Mouse (Mus musculus) midbrain, embryonic 15.5 days (tissue): Measurements from ENCODE around the gene Wdr3. TPM values are rescaled to one million over a fixed set of nuclear protein-coding genes. Genes with fewer than 3 reads are reported as not detected.

ENCODE experiments used
- ATAC-seq: fragments of 200-750 bp; cut with Nextera tagmentation; replicated peaks from 2 replicates; pipeline ENCODE4 v1.8.0; 2017; ENCODE audit warnings: moderate TSS enrichment
- H3K27ac ChIP-seq: fragments of 300-500 bp; sonication (generic); 2 replicates; pipeline ENCODE4 v1.5.1; 2015; ENCODE audit warnings: mild to moderate bottlenecking, inconsistent platforms
- H3K27me3 ChIP-seq: fragments of 300-500 bp; sonication (generic); replicated peaks from 2 replicates; pipeline ENCODE4 v1.6.1; 2015; ENCODE audit warnings: inconsistent platforms
- H3K36me3 ChIP-seq: fragments of 300-500 bp; sonication (generic); replicated peaks from 2 replicates; pipeline ENCODE4 v1.6.1; 2015; ENCODE audit warnings: inconsistent platforms
- H3K4me1 ChIP-seq: fragments of 300-500 bp; sonication (generic); 2 replicates; pipeline ENCODE4 v1.6.1; 2015; ENCODE audit warnings: inconsistent platforms
- H3K4me2 ChIP-seq: fragments of 300-500 bp; sonication (generic); 2 replicates; pipeline ENCODE4 v1.6.1; 2015; ENCODE audit warnings: inconsistent platforms, mild to moderate bottlenecking, moderate library complexity
- H3K4me3 ChIP-seq: fragments of 300-500 bp; sonication (generic); 2 replicates; pipeline ENCODE4 v1.5.1; 2015; ENCODE audit warnings: mild to moderate bottlenecking, inconsistent platforms
- H3K9ac ChIP-seq: fragments of 300-500 bp; sonication (generic); 2 replicates; pipeline ENCODE4 v1.6.1; 2015; ENCODE audit warnings: mild to moderate bottlenecking, inconsistent platforms
- H3K9me3 ChIP-seq: fragments of 300-500 bp; sonication (generic); 2 replicates; pipeline ENCODE4 v1.6.1; 2016; ENCODE audit warnings: inconsistent platforms
- WGBS: fragments of 180-500 bp; shearing (Covaris S2); methylation state at CpG from one replicate; pipeline ENCODE4 v1.1.7; 2015; ENCODE audit warnings: mixed read lengths; 5-methylcytosine and 5-hydroxymethylcytosine counted together
- polyA plus RNA-seq: library from polyadenylated mRNA; unstranded; fragments of >200 nt; fragmentation: Nextera tagmentation; extraction: Ambion mirVana; gene quantifications from 2 replicates; pipeline ENCODE4 v1.2.1, GENCODE M21; 2015

Wdr3 gene
- polyA plus RNA-seq: 36.6 and 44.3 TPM in 2 replicates

GRCm38 (mm10) chr3:100162315-100163105 lies at the start of gene Wdr3, which contains the start of gene Gdap2:
Gene Wdr3, minus strand, starts transcription at chr3:100162407.
Gene Gdap2, plus strand, starts transcription at chr3:100162381.
- under 1% methylated on average over 55 of the region's 55 CpGs for WGBS
- peak; percentile 99 for ATAC-seq
- Histone ChIP-seq H3K4me3 (peak within 1 kb of the TSS; percentile 95), H3K4me2 (peak within 1 kb of the TSS; percentile 82), H3K27me3 (no peaks in the 10 kb centered on the region), H3K9me3 (no peaks in the 10 kb centered on the region), H3K36me3 (peaks cover 15% of the 10 kb centered on the region), H3K9ac (peak within 1 kb of the TSS; percentile 97), H3K27ac (peak within 1 kb of the TSS; percentile 95), H3K4me1 (peaks cover 21% of the 10 kb centered on the region)

- H3K9ac ChIP-seq: no peak overlapping the region
- H3K4me2 ChIP-seq: no peak overlapping the region
- no peaks in the 10 kb centered on the region for H3K9me3 ChIP-seq
- H3K27ac ChIP-seq: no peak overlapping the region
- H3K36me3 ChIP-seq: peaks cover 35% of the 10 kb centered on the region
- H3K4me1 ChIP-seq: no peaks in the 10 kb centered on the region
- no peak overlapping the region for H3K4me3 ChIP-seq
- no peaks in the 10 kb centered on the region for H3K27me3 ChIP-seq
- 64% methylated on average over 1 of the region's 1 CpGs for WGBS
- no peak for ATAC-seq
Observed at GRCm38 (mm10) chr3:100206973-100207372, 44.8 kb upstream of the Wdr3 start.

- Histone ChIP-seq H3K4me2 (no peak overlapping the region), H3K36me3 (peaks cover 44% of the 10 kb centered on the region), H3K9me3 (no peaks in the 10 kb centered on the region), H3K27ac (no peak overlapping the region), H3K4me1 (no peaks in the 10 kb centered on the region), H3K27me3 (no peaks in the 10 kb centered on the region), H3K9ac (no peak overlapping the region), H3K4me3 (no peak overlapping the region)
- 94% methylated on average over 7 of the region's 7 CpGs for WGBS
- no peak for ATAC-seq
Observed at GRCm38 (mm10) chr3:100201554-100201953, 39.3 kb upstream of the Wdr3 start.

GRCm38 (mm10) chr3:100194210-100194609 lies 32.0 kb upstream of the Wdr3 start:
- no peaks in the 10 kb centered on the region for H3K27me3 ChIP-seq
- ATAC-seq: no peak
- peaks cover 48% of the 10 kb centered on the region for H3K36me3 ChIP-seq
- H3K4me3 ChIP-seq: no peak overlapping the region
- H3K9ac ChIP-seq: no peak overlapping the region
- H3K4me1 ChIP-seq: no peaks in the 10 kb centered on the region
- no peaks in the 10 kb centered on the region for H3K9me3 ChIP-seq
- no peak overlapping the region for H3K27ac ChIP-seq
- WGBS: 79% methylated on average over 5 of the region's 5 CpGs
- H3K4me2 ChIP-seq: no peak overlapping the region

DNA sequence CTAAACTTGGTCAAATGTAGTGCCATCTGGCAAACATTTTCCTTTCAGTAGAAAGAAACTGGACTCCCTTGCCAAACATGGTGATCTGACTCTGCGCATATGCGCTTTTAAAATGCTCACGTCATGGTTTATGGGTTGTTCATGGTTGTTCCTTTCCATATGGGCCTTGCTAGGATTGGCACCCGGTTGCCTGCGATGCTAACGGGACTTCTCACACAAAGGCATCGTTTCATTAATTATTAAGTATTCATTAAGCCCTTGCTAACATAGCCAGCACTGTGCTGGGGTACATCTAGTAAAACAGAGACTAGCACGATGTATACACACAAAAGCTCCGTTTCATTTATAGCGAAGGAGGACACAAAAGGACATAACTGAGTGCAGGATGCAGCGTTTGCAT lies 27.7 kb upstream of the Wdr3 start:
- 78% methylated on average over 11 of the region's 11 CpGs for WGBS
- Histone ChIP-seq H3K9me3 (no peaks in the 10 kb centered on the region), H3K4me3 (no peak overlapping the region), H3K36me3 (peaks cover 45% of the 10 kb centered on the region), H3K9ac (no peak overlapping the region), H3K4me1 (no peaks in the 10 kb centered on the region), H3K27ac (no peak overlapping the region), H3K27me3 (no peaks in the 10 kb centered on the region), H3K4me2 (no peak overlapping the region)
- peak; percentile 64 for ATAC-seq

DNA sequence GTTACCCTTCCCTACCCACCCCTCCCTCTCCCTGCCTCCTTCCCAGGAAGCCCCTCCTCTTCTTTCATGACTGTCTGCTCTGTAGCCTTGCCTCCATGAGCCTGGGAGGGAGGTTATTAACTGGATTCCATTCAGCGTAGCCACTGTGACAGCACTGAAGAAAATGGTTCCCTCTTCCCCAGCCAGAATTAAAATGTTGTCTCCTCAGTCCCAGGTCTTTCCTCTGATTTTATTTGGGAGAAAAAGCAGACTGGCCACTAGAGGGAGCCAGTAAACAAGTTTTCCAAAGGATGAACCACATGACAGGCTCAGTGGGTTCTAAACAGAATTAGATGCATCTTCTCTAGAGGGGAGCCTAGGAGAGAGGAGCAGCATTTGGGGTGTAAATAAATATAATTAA lies 27.2 kb upstream of the Wdr3 start:
- H3K36me3 ChIP-seq: peaks cover 45% of the 10 kb centered on the region
- ATAC-seq: peak; percentile 90
- no peak overlapping the region for H3K4me2 ChIP-seq

GRCm38 (mm10) chr3:100180471-100180870 lies 18.3 kb upstream of the Wdr3 start:
- Histone ChIP-seq H3K4me1 (no peaks in the 10 kb centered on the region), H3K36me3 (peaks cover 61% of the 10 kb centered on the region; the same call in 1 of the 2 replicates), H3K4me2 (no peak overlapping the region), H3K9me3 (no peaks in the 10 kb centered on the region), H3K27ac (no peak overlapping the region), H3K27me3 (no peaks in the 10 kb centered on the region), H3K9ac (no peak overlapping the region), H3K4me3 (no peak overlapping the region)
- WGBS: 92% methylated on average over 3 of the region's 3 CpGs
- no peak for ATAC-seq

More for the DNA sequence above, 27.2 kb upstream of the Wdr3 start:
- Histone ChIP-seq H3K4me3 (no peak overlapping the region), H3K27ac (no peak overlapping the region), H3K27me3 (no peaks in the 10 kb centered on the region), H3K4me1 (no peaks in the 10 kb centered on the region), H3K9ac (no peak overlapping the region), H3K9me3 (no peaks in the 10 kb centered on the region)
- 43% methylated on average over 1 of the region's 1 CpGs for WGBS

GRCm38 (mm10) chr3:100176031-100176430 lies 13.8 kb upstream of the Wdr3 start:
- Histone ChIP-seq H3K9me3 (no peaks in the 10 kb centered on the region), H3K27me3 (no peaks in the 10 kb centered on the region), H3K4me1 (no peaks in the 10 kb centered on the region), H3K36me3 (peaks cover 61% of the 10 kb centered on the region; the same call in 1 of the 2 replicates), H3K4me3 (no peak overlapping the region), H3K27ac (no peak overlapping the region), H3K9ac (no peak overlapping the region), H3K4me2 (no peak overlapping the region)
- WGBS: 89% methylated on average over 2 of the region's 2 CpGs
- no peak for ATAC-seq

DNA sequence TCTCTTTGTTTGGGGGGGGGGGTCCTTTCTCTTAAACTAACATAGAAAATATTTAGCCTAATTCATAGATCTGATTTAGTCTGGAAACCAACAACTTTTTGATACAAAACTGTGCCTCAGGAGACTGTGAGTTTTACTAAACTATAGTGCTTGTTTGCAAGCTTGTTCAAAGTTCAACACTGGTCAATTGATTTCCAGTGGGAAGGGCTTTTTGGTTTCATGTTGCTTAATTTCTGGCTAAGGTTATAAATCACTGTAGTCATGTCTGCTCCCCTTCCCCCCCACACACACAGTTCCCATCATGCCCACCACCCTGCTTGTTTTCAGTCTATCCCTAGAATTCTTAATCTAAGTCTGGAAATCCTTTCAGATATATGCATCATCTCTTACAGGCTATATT lies 2.8 kb upstream of the Wdr3 start:
- Histone ChIP-seq H3K9me3 (no peaks in the 10 kb centered on the region), H3K9ac (no peak overlapping the region), H3K27me3 (no peaks in the 10 kb centered on the region), H3K36me3 (peaks cover 2% of the 10 kb centered on the region; the same call in 1 of the 2 replicates), H3K4me1 (peaks cover 21% of the 10 kb centered on the region), H3K27ac (no peak overlapping the region), H3K4me2 (no peak overlapping the region), H3K4me3 (no peak overlapping the region)
- no peak for ATAC-seq

DNA sequence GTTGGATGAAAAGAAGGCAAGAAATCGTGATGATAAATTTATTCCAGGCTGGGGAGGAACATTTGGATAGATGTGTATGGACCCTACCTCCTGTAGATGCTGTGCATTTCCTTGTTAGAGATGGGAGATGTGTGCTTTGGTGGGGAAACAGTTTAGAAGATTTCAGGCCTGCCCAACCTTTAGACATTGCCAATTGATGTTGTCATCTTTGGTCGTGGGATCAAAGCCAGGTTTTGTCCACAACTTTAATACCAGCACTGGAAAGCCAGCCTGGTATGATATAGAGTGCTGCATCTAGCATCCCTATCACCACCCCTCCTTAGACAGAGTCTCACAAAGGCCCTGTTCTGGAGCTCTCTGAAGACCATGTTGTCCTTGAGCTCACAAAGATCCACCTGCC lies 1.3 kb upstream of the Wdr3 start:
- Histone ChIP-seq H3K9me3 (no peaks in the 10 kb centered on the region), H3K4me1 (peaks cover 21% of the 10 kb centered on the region), H3K27me3 (no peaks in the 10 kb centered on the region), H3K4me2 (peak overlapping the region; percentile 82), H3K9ac (peak overlapping the region; percentile 97; the same call in 1 of the 2 replicates), H3K27ac (no peak overlapping the region), H3K4me3 (no peak overlapping the region), H3K36me3 (peaks cover 11% of the 10 kb centered on the region)
- ATAC-seq: no peak
- 80% methylated on average over 2 of the region's 2 CpGs for WGBS

- peak overlapping the region; percentile 82 for H3K4me2 ChIP-seq
- peak overlapping the region; percentile 95 for H3K4me3 ChIP-seq
- peak overlapping the region; percentile 66 for H3K9ac ChIP-seq
- ATAC-seq: no peak; the same call in 1 of the 2 replicates
- no peaks in the 10 kb centered on the region for H3K9me3 ChIP-seq
- 1% methylated on average over 35 of the region's 35 CpGs for WGBS
- no peaks in the 10 kb centered on the region for H3K27me3 ChIP-seq
- H3K27ac ChIP-seq: peak overlapping the region; percentile 95
- H3K4me1 ChIP-seq: peaks cover 21% of the 10 kb centered on the region
- H3K36me3 ChIP-seq: peaks cover 22% of the 10 kb centered on the region
Observed at GRCm38 (mm10) chr3:100161665-100162314, 417 bp downstream of the Wdr3 start.

DNA sequence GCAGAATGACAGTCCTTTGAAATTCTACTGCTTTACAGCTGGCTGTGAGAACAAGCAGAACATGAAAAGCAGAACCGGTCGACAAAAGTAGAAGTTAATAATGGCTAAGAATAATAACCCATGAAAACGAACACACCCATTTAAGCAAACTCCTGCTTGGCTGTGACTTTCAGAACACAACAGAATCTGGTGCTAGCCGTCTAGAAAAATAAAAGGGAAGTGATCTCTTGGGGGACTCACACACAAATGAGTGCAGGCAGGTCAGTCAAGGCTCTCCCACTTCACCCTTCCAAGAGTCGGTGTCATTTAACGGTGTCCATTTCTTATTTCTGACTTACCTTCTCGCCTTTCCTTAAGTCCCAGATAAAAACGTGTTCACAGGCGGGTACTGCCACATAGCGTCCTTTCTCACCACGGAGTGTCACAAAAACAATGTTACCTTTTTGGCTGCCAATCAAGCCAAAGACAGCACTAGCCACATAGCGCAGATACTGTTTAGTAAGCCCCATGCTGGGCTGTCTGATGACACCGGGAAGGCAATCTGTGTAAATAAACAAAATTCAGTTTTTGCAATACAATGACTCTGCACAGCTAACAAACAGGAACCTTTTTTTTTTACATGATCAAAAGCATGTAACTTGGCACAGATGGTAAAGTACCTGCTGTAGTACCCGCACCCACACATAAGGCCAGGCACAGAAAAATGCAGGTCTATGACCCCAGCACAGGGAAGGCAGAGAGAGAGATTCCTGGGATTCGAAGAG lies 1.3 kb downstream of the Wdr3 start:
- 91% methylated on average over 15 of the region's 15 CpGs for WGBS

More for the DNA sequence above, 1.3 kb downstream of the Wdr3 start:
- Histone ChIP-seq H3K27me3 (no peaks in the 10 kb centered on the region), H3K36me3 (peaks cover 31% of the 10 kb centered on the region), H3K27ac (no peak overlapping the region), H3K9ac (no peak overlapping the region), H3K9me3 (no peaks in the 10 kb centered on the region), H3K4me2 (peak overlapping the region; percentile 82), H3K4me1 (peaks cover 21% of the 10 kb centered on the region), H3K4me3 (peak overlapping the region; percentile 95)
- ATAC-seq: no peak
